ENCODE assay signal across 8 mouse cellular contexts in genomic region chr9:121000641-121001320, GRCm38 (mm10).
DNase-seq lines count a peak whose midpoint lies in the region; ATAC-seq and TF ChIP-seq lines count a peak whose summit lies in the region.

No protein-coding gene starts in this region.

- intact Hi-C loops in heart, postnatal 25 days (cut with DNase I) = no loop called here
- intact Hi-C loops in gastrocnemius, postnatal 36 days (cut with DNase I) = no loop called here

- H3K9me3 ChIP-seq in heart, embryonic 14.5 days (ENCODE audit: control insufficient read depth, low read length) = no peaks in the 10 kb centered on the region
- H3K9me3 ChIP-seq in intestine, postnatal 0 days (ENCODE audit: control insufficient read depth) = no peaks in the 10 kb centered on the region
- no peaks in the 10 kb centered on the region for H3K9me3 ChIP-seq in lung, embryonic 16.5 days (ENCODE audit: control insufficient read depth, low read length)

- peak overlapping the region; percentile 68 to 79; a peak in 3 of 4 replicates for H3K27ac ChIP-seq in heart, embryonic 14.5 days (replicated peaks in 1 of 2; ENCODE audit: control insufficient read depth in 1 of 2, insufficient read depth in 1 of 2, low read depth in 2 of 2, low read length in 2 of 2)
- H3K27ac ChIP-seq in intestine, postnatal 0 days (ENCODE audit: low read depth, low read length) = peak overlapping the region; percentile 52; the same call in 1 of the 2 replicates
- peak overlapping the region; percentile 78 for H3K27ac ChIP-seq in lung, embryonic 16.5 days (ENCODE audit: low read length)

- no peak for DNase-seq in heart, postnatal 25 days (ENCODE audit: low spot score)
- DNase-seq in brain, adult 2 months (ENCODE audit: low read depth, low spot score) = peak; percentile 74
- no peak for DNase-seq in spleen, postnatal 14 days (ENCODE audit: low spot score in 2 of 2)
- no peak for DNase-seq in cerebellum, adult 9-10 months
- DNase-seq in gastrocnemius, postnatal 36 days = no peak

- no peaks in the 10 kb centered on the region for H3K36me3 ChIP-seq in heart, embryonic 14.5 days (ENCODE audit: control insufficient read depth, insufficient read depth, low read length)
- H3K36me3 ChIP-seq in intestine, postnatal 0 days (ENCODE audit: control insufficient read depth, insufficient read depth) = no peaks in the 10 kb centered on the region
- no peaks in the 10 kb centered on the region for H3K36me3 ChIP-seq in lung, embryonic 16.5 days (ENCODE audit: control insufficient read depth, insufficient read depth, low read length)

- H3K27me3 ChIP-seq in heart, embryonic 14.5 days (ENCODE audit: control insufficient read depth, insufficient read depth, low read length) = no peaks in the 10 kb centered on the region
- no peaks in the 10 kb centered on the region for H3K27me3 ChIP-seq in intestine, postnatal 0 days (replicated peaks; ENCODE audit: control insufficient read depth, insufficient read depth, low read length)
- no peaks in the 10 kb centered on the region for H3K27me3 ChIP-seq in lung, embryonic 16.5 days (ENCODE audit: control insufficient read depth, insufficient read depth, low read depth, low read length)

- ATAC-seq in heart, embryonic 14.5 days (ENCODE audit: insufficient number of reproducible peaks, insufficient read depth, low FRiP score, low read depth) = peak; percentile 61; the same call in 1 of the 2 replicates
- ATAC-seq in intestine, postnatal 0 days = peak; percentile 28; the same call in 1 of the 2 replicates
- ATAC-seq in lung, embryonic 16.5 days (ENCODE audit: low read depth) = peak; percentile 85

- H3K9ac ChIP-seq in heart, embryonic 14.5 days (ENCODE audit: low read length) = no peak overlapping the region
- H3K9ac ChIP-seq in intestine, postnatal 0 days (ENCODE audit: low read depth, low read length) = no peak overlapping the region
- H3K9ac ChIP-seq in lung, embryonic 16.5 days (ENCODE audit: low read length) = no peak overlapping the region; the same call in 1 of the 2 replicates

- H3K4me1 ChIP-seq in heart, embryonic 14.5 days (ENCODE audit: control insufficient read depth in 2 of 2, insufficient read depth in 2 of 2, low read length in 2 of 2) = peaks cover 9 to 17% of the 10 kb centered on the region in 2 experiments
- H3K4me1 ChIP-seq in intestine, postnatal 0 days (replicated peaks; ENCODE audit: control insufficient read depth, insufficient read depth, low read length) = no peaks in the 10 kb centered on the region
- peaks cover 13% of the 10 kb centered on the region for H3K4me1 ChIP-seq in lung, embryonic 16.5 days (replicated peaks; ENCODE audit: control insufficient read depth, insufficient read depth, low read length)

- H3K4me2 ChIP-seq in heart, embryonic 14.5 days (ENCODE audit: low read length) = no peak overlapping the region
- no peak overlapping the region for H3K4me2 ChIP-seq in intestine, postnatal 0 days (replicated peaks; ENCODE audit: low read depth)
- no peak overlapping the region for H3K4me2 ChIP-seq in lung, embryonic 16.5 days (ENCODE audit: low read depth, low read length)

- H3K4me3 ChIP-seq in heart, embryonic 14.5 days (ENCODE audit: control insufficient read depth in 1 of 2, insufficient read depth in 1 of 2, low read depth in 1 of 2, low read length in 2 of 2) = no peak overlapping the region
- H3K4me3 ChIP-seq in intestine, postnatal 0 days (ENCODE audit: low read depth, low read length) = no peak overlapping the region
- no peak overlapping the region for H3K4me3 ChIP-seq in lung, embryonic 16.5 days (ENCODE audit: low read length)

- WGBS in heart, embryonic 14.5 days = 38% methylated on average over 7 of the region's 7 CpGs
- 61% methylated on average over 7 of the region's 7 CpGs for WGBS in intestine, postnatal 0 days
- WGBS in lung, embryonic 16.5 days = 19% methylated on average over 7 of the region's 7 CpGs

- no peak for TF ChIP-seq CTCF in intestine, postnatal 0 days (IDR thresholded peaks at IDR 0.05; ENCODE audit: low read depth)

Comparison
In these comparisons a context has a peak if more than half of its experiments do, and no peak if none do; other contexts are left out.
1. ATAC-seq: peak in every context shown above with its lines; median percentile 85 in lung, embryonic 16.5 days; 61 in heart, embryonic 14.5 days; 28 in intestine, postnatal 0 days.